Mouse (Mus musculus): ENCODE data around the gene Akr1c14. TPM values are rescaled to one million over a fixed set of nuclear protein-coding genes. Genes with fewer than 3 reads are reported as not detected.
"Not testable (repeated sequence)": the region's sequence is repeated elsewhere in the genome, so short reads cannot be mapped to it uniquely, and the experiment has no call there.

Gene Akr1c14
- polyA plus RNA-seq, 1 experiment from 2014 or later: 8.5 TPM

GRCm38 (mm10) chr13:4046113-4046512, 2.7 kb upstream of the Akr1c14 start:
- no peaks in the 10 kb centered on the region for H3K9me3 ChIP-seq (ENCODE audit: control insufficient read depth)
- H3K36me3 ChIP-seq (ENCODE audit: control insufficient read depth, insufficient read depth): no peaks in the 10 kb centered on the region
- 80% methylated on average over 3 of the region's 3 CpGs for WGBS
- no peak overlapping the region for H3K4me2 ChIP-seq (replicated peaks; ENCODE audit: low read depth)
- no peak for ATAC-seq
- no peaks in the 10 kb centered on the region for H3K27me3 ChIP-seq (replicated peaks; ENCODE audit: control insufficient read depth, insufficient read depth, low read length)
- H3K4me3 ChIP-seq (ENCODE audit: low read depth, low read length): no peak overlapping the region
- H3K4me1 ChIP-seq (replicated peaks; ENCODE audit: control insufficient read depth, insufficient read depth, low read length): no peaks in the 10 kb centered on the region
- no peak overlapping the region for H3K9ac ChIP-seq (ENCODE audit: low read depth, low read length)
- no peak for TF ChIP-seq CTCF (IDR thresholded peaks at IDR 0.05; ENCODE audit: low read depth)
- no peak overlapping the region for H3K27ac ChIP-seq (ENCODE audit: low read depth, low read length)

GRCm38 (mm10) chr13:4046841-4047240, 2.0 kb upstream of the Akr1c14 start:
- no peak overlapping the region for H3K27ac ChIP-seq (ENCODE audit: low read depth, low read length)
- WGBS: 77% methylated on average over 2 of the region's 2 CpGs
- no peaks in the 10 kb centered on the region for H3K9me3 ChIP-seq (ENCODE audit: control insufficient read depth)
- no peaks in the 10 kb centered on the region for H3K4me1 ChIP-seq (replicated peaks; ENCODE audit: control insufficient read depth, insufficient read depth, low read length)
- no peak overlapping the region for H3K9ac ChIP-seq (ENCODE audit: low read depth, low read length)
- no peak for TF ChIP-seq CTCF (IDR thresholded peaks at IDR 0.05; ENCODE audit: low read depth)
- no peak for ATAC-seq
- no peaks in the 10 kb centered on the region for H3K27me3 ChIP-seq (replicated peaks; ENCODE audit: control insufficient read depth, insufficient read depth, low read length)
- H3K4me2 ChIP-seq (replicated peaks; ENCODE audit: low read depth): no peak overlapping the region
- H3K36me3 ChIP-seq (ENCODE audit: control insufficient read depth, insufficient read depth): no peaks in the 10 kb centered on the region
- H3K4me3 ChIP-seq (ENCODE audit: low read depth, low read length): no peak overlapping the region

- no peak for TF ChIP-seq CTCF (IDR thresholded peaks at IDR 0.05; ENCODE audit: low read depth)
- Histone ChIP-seq H3K9ac (ENCODE audit: low read depth, low read length) (no peak overlapping the region), H3K4me1 (replicated peaks; ENCODE audit: control insufficient read depth, insufficient read depth, low read length) (no peaks in the 10 kb centered on the region), H3K27ac (ENCODE audit: low read depth, low read length) (no peak overlapping the region), H3K9me3 (ENCODE audit: control insufficient read depth) (no peaks in the 10 kb centered on the region), H3K27me3 (replicated peaks; ENCODE audit: control insufficient read depth, insufficient read depth, low read length) (no peaks in the 10 kb centered on the region), H3K4me3 (ENCODE audit: low read depth, low read length) (no peak overlapping the region), H3K4me2 (replicated peaks; ENCODE audit: low read depth) (no peak overlapping the region), H3K36me3 (ENCODE audit: control insufficient read depth, insufficient read depth) (no peaks in the 10 kb centered on the region)
- 97% methylated on average over 1 of the region's 1 CpGs for WGBS
- no peak for ATAC-seq
These were observed 585 bp upstream of the Akr1c14 start for GRCm38 (mm10) chr13:4048226-4048625.

GRCm38 (mm10) chr13:4049655-4050054, 844 bp downstream of the Akr1c14 start:
- no peaks in the 10 kb centered on the region for H3K9me3 ChIP-seq (ENCODE audit: control insufficient read depth)
- H3K36me3 ChIP-seq (ENCODE audit: control insufficient read depth, insufficient read depth): no peaks in the 10 kb centered on the region
- H3K4me1 ChIP-seq (replicated peaks; ENCODE audit: control insufficient read depth, insufficient read depth, low read length): no peaks in the 10 kb centered on the region
- H3K4me2 ChIP-seq (replicated peaks; ENCODE audit: low read depth): no peak overlapping the region
- H3K27me3 ChIP-seq (replicated peaks; ENCODE audit: control insufficient read depth, insufficient read depth, low read length): no peaks in the 10 kb centered on the region
- no peak overlapping the region for H3K27ac ChIP-seq (ENCODE audit: low read depth, low read length)
- no peak for TF ChIP-seq CTCF (IDR thresholded peaks at IDR 0.05; ENCODE audit: low read depth)
- no peak overlapping the region for H3K9ac ChIP-seq (ENCODE audit: low read depth, low read length)
- H3K4me3 ChIP-seq (ENCODE audit: low read depth, low read length): no peak overlapping the region
- no peak for ATAC-seq

GRCm38 (mm10) chr13:4055450-4055849, 6.6 kb downstream of the Akr1c14 start:
- H3K4me2 ChIP-seq (replicated peaks; ENCODE audit: low read depth): no peak overlapping the region
- H3K36me3 ChIP-seq (ENCODE audit: control insufficient read depth, insufficient read depth): no peaks in the 10 kb centered on the region
- TF ChIP-seq CTCF (IDR thresholded peaks at IDR 0.05; ENCODE audit: low read depth): no peak
- H3K4me1 ChIP-seq (replicated peaks; ENCODE audit: control insufficient read depth, insufficient read depth, low read length): no peaks in the 10 kb centered on the region
- H3K9me3 ChIP-seq (ENCODE audit: control insufficient read depth): no peaks in the 10 kb centered on the region
- 68% methylated on average over 3 of the region's 3 CpGs for WGBS
- no peak for ATAC-seq
- H3K27me3 ChIP-seq (replicated peaks; ENCODE audit: control insufficient read depth, insufficient read depth, low read length): no peaks in the 10 kb centered on the region
- H3K27ac ChIP-seq (ENCODE audit: low read depth, low read length): no peak overlapping the region
- no peak overlapping the region for H3K4me3 ChIP-seq (ENCODE audit: low read depth, low read length)
- H3K9ac ChIP-seq (ENCODE audit: low read depth, low read length): no peak overlapping the region

DNA sequence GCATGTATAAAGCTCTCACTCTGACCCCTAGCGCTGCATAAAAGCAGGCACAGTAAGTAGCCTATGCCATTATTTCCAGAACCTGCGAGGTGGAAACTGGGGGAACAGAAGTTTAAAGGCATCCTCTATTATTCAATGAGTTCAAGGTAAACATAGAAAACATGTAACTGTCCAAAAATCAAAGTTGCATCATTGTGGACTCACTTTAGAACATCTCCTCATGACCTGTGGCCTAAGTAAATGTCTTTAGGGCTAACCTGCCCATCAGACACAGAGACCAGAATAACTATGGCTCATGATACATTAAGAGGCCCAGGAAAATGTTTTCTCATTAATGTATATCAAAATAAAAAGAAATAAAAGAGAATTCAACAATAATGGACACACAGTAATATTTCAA, 7.4 kb downstream of the Akr1c14 start:
- Histone ChIP-seq H3K36me3 (ENCODE audit: control insufficient read depth, insufficient read depth) (no peaks in the 10 kb centered on the region), H3K27ac (ENCODE audit: low read depth, low read length) (no peak overlapping the region), H3K9me3 (ENCODE audit: control insufficient read depth) (no peaks in the 10 kb centered on the region), H3K4me2 (replicated peaks; ENCODE audit: low read depth) (no peak overlapping the region), H3K9ac (ENCODE audit: low read depth, low read length) (no peak overlapping the region), H3K4me1 (replicated peaks; ENCODE audit: control insufficient read depth, insufficient read depth, low read length) (no peaks in the 10 kb centered on the region), H3K27me3 (replicated peaks; ENCODE audit: control insufficient read depth, insufficient read depth, low read length) (no peaks in the 10 kb centered on the region), H3K4me3 (ENCODE audit: low read depth, low read length) (no peak overlapping the region)
- ATAC-seq: no peak
- TF ChIP-seq CTCF (IDR thresholded peaks at IDR 0.05; ENCODE audit: low read depth): no peak
- 90% methylated on average over 2 of the region's 2 CpGs for WGBS

GRCm38 (mm10) chr13:4058239-4058638, 9.4 kb downstream of the Akr1c14 start:
- not testable (repeated sequence) for H3K9ac ChIP-seq (ENCODE audit: low read depth, low read length); H3K27me3 ChIP-seq (replicated peaks; ENCODE audit: control insufficient read depth, insufficient read depth, low read length); H3K4me3 ChIP-seq (ENCODE audit: low read depth, low read length); H3K4me1 ChIP-seq (replicated peaks; ENCODE audit: control insufficient read depth, insufficient read depth, low read length); H3K36me3 ChIP-seq (ENCODE audit: control insufficient read depth, insufficient read depth); H3K9me3 ChIP-seq (ENCODE audit: control insufficient read depth); H3K4me2 ChIP-seq (replicated peaks; ENCODE audit: low read depth); H3K27ac ChIP-seq (ENCODE audit: low read depth, low read length); ATAC-seq
- TF ChIP-seq CTCF (IDR thresholded peaks at IDR 0.05; ENCODE audit: low read depth): 0 out of 2 replicates have a peak, but pooled peaks have one; percentile 7
- 76% methylated on average over 2 of the region's 2 CpGs for WGBS
